In genomic region chr11:96973426-96973964, GRCm38 (mm10) we compare ENCODE assay signal across 9 mouse cellular contexts. TPM values are rescaled to one million over a fixed set of nuclear protein-coding genes. Genes with fewer than 3 reads are reported as not detected.
A peak's percentile ranks its signal among the peaks of the same experiment; 100 is the strongest.
DNase-seq lines count a peak whose midpoint lies in the region; ATAC-seq and TF ChIP-seq lines count a peak whose summit lies in the region.
"Had no signal": no experiment of that assay in that cellular context is flagged by ENCODE, and none has a peak within 500 bp of the region (broad histone marks: within the 10 kb centered on the region; RNA-seq: fewer than 3 reads in every experiment).

No protein-coding gene starts in this region.

- no peaks in the 10 kb centered on the region for H3K27me3 ChIP-seq in midbrain, embryonic 12.5 days
- H3K27me3 ChIP-seq in midbrain, embryonic 10.5 days (ENCODE audit: low read depth, poor library complexity, severe bottlenecking) = no peaks in the 10 kb centered on the region
- no peaks in the 10 kb centered on the region for H3K27me3 ChIP-seq in forebrain, embryonic 15.5 days

- no peak overlapping the region for H3K4me3 ChIP-seq in midbrain, embryonic 12.5 days
- no peak overlapping the region for H3K4me3 ChIP-seq in midbrain, embryonic 10.5 days
- H3K4me3 ChIP-seq in forebrain, embryonic 15.5 days = no peak overlapping the region
- H3K4me3 ChIP-seq in olfactory bulb, adult 2 months (ENCODE audit: insufficient read depth, low read depth, low read length) = no peak overlapping the region
- H3K4me3 ChIP-seq: erythroblast, embryonic 14.5 days had no signal

- peak; percentile 63 for DNase-seq in gastrocnemius, adult 18-20 months (ENCODE audit: low spot score)
- DNase-seq in gastrocnemius, postnatal 4 days (ENCODE audit: low spot score in 2 of 2) = no peak
- no peak for DNase-seq in midbrain, embryonic 10.5 days (ENCODE audit: low spot score)
- DNase-seq in ovary, postnatal 10 days (ENCODE audit: low spot score) = no peak
- no peak for DNase-seq in frontal cortex, postnatal 14 days (ENCODE audit: low spot score in 2 of 2)

- no peak for TF ChIP-seq CTCF in olfactory bulb, adult 2 months (IDR thresholded peaks at IDR 0.05; ENCODE audit: insufficient read depth, low read depth, low read length)

- H3K4me2 ChIP-seq in midbrain, embryonic 12.5 days (replicated peaks) = no peak overlapping the region
- H3K4me2 ChIP-seq in forebrain, embryonic 15.5 days (replicated peaks) = no peak overlapping the region

- no peak for ATAC-seq in midbrain, embryonic 12.5 days (ENCODE audit: low FRiP score, low read depth)
- ATAC-seq in forebrain, embryonic 15.5 days (replicated peaks) = no peak

- TF ChIP-seq POLR2A in olfactory bulb, adult 2 months (IDR thresholded peaks at IDR 0.05; ENCODE audit: insufficient read depth, low read depth, low read length) = no peak

- 93% methylated on average over 5 of the region's 5 CpGs for WGBS in midbrain, embryonic 12.5 days
- WGBS in midbrain, embryonic 10.5 days = 91% methylated on average over 5 of the region's 5 CpGs
- 86% methylated on average over 5 of the region's 5 CpGs for WGBS in forebrain, embryonic 15.5 days
- 49% methylated on average over 5 of the region's 5 CpGs for WGBS in olfactory bulb, adult 2 months

- no peaks in the 10 kb centered on the region for H3K36me3 ChIP-seq in midbrain, embryonic 12.5 days
- H3K36me3 ChIP-seq in midbrain, embryonic 10.5 days = peaks cover 11% of the 10 kb centered on the region
- H3K36me3 ChIP-seq in forebrain, embryonic 15.5 days = no peaks in the 10 kb centered on the region

- H3K27ac ChIP-seq in midbrain, embryonic 12.5 days (replicated peaks) = peak overlapping the region; percentile 52
- H3K27ac ChIP-seq in midbrain, embryonic 10.5 days (replicated peaks) = no peak overlapping the region
- peak overlapping the region; percentile 12; the same call in 1 of the 2 replicates for H3K27ac ChIP-seq in forebrain, embryonic 15.5 days (replicated peaks)
- H3K27ac ChIP-seq in olfactory bulb, adult 2 months (ENCODE audit: insufficient read depth, low read depth, low read length) = peak overlapping the region; percentile 57

- H3K9ac ChIP-seq in midbrain, embryonic 12.5 days (replicated peaks) = 0 out of 2 replicates have a peak overlapping the region, but pooled peaks have one; percentile 32
- no peak overlapping the region for H3K9ac ChIP-seq in forebrain, embryonic 15.5 days (replicated peaks)

- no peaks in the 10 kb centered on the region for H3K9me3 ChIP-seq in midbrain, embryonic 12.5 days
- no peaks in the 10 kb centered on the region for H3K9me3 ChIP-seq in midbrain, embryonic 10.5 days (replicated peaks)
- H3K9me3 ChIP-seq in forebrain, embryonic 15.5 days = no peaks in the 10 kb centered on the region

- peaks cover 22% of the 10 kb centered on the region for H3K4me1 ChIP-seq in midbrain, embryonic 12.5 days
- peaks cover 50% of the 10 kb centered on the region for H3K4me1 ChIP-seq in midbrain, embryonic 10.5 days
- H3K4me1 ChIP-seq in forebrain, embryonic 15.5 days = peaks cover 33% of the 10 kb centered on the region
- H3K4me1 ChIP-seq in olfactory bulb, adult 2 months (ENCODE audit: control insufficient read depth, insufficient read depth, low read length) = peaks cover 50% of the 10 kb centered on the region

RNA-seq across cellular contexts. Expression of gene Sp2, which starts 9.3 kb away (rescaled TPM):
- 10 to 100 TPM; 11.2 TPM for total RNA-seq in gastrocnemius, adult 18-20 months (2021)
- 10 to 100 TPM; 15.1 to 16.5 TPM for total RNA-seq in gastrocnemius, postnatal 4 days (2021)
- 23.4 and 25.9 TPM in 2 replicates for polyA plus RNA-seq in midbrain, embryonic 12.5 days (2016; fragmentation: Nextera tagmentation; extraction: Ambion mirVana)
- 30.5 and 35.5 TPM in 2 replicates for polyA plus RNA-seq in midbrain, embryonic 10.5 days (2016; fragmentation: Nextera tagmentation; extraction: Ambion mirVana)
- 14.9 and 16.1 TPM in 2 replicates for polyA plus RNA-seq in forebrain, embryonic 15.5 days (2015; fragmentation: Nextera tagmentation; extraction: Ambion mirVana)
- polyA plus RNA-seq in olfactory bulb, adult 2 months (2012; ENCODE audit: insufficient read depth, insufficient read length, low replicate concordance, missing spikeins) = not detected in 2 replicates

RNA-seq across cellular contexts. Expression of gene Pnpo, which starts 29.7 kb away (rescaled TPM):
- 1 to 10 TPM; 7.6 to 9.0 TPM for total RNA-seq in gastrocnemius, adult 18-20 months (2021)
- total RNA-seq in gastrocnemius, postnatal 4 days (2021) = 1 to 10 TPM; 8.2 to 8.3 TPM
- polyA plus RNA-seq in midbrain, embryonic 12.5 days (2016; fragmentation: Nextera tagmentation; extraction: Ambion mirVana) = 14.6 and 16.4 TPM in 2 replicates
- 28.2 and 32.1 TPM in 2 replicates for polyA plus RNA-seq in midbrain, embryonic 10.5 days (2016; fragmentation: Nextera tagmentation; extraction: Ambion mirVana)
- 20.7 and 21.5 TPM in 2 replicates for polyA plus RNA-seq in forebrain, embryonic 15.5 days (2015; fragmentation: Nextera tagmentation; extraction: Ambion mirVana)
- not detected in 2 replicates for polyA plus RNA-seq in olfactory bulb, adult 2 months (2012; ENCODE audit: insufficient read depth, insufficient read length, low replicate concordance, missing spikeins)

RNA-seq across cellular contexts. Expression of gene Sp6, which starts 39.7 kb away (rescaled TPM):
- total RNA-seq in gastrocnemius, adult 18-20 months (2021) = under 1 TPM; 0.09 to 0.14 TPM
- under 1 TPM; 0.27 to 0.34 TPM for total RNA-seq in gastrocnemius, postnatal 4 days (2021)
- 0.26 and 0.63 TPM in 2 replicates for polyA plus RNA-seq in midbrain, embryonic 12.5 days (2016; fragmentation: Nextera tagmentation; extraction: Ambion mirVana)
- polyA plus RNA-seq in midbrain, embryonic 10.5 days (2016; fragmentation: Nextera tagmentation; extraction: Ambion mirVana) = 0.71 and 2.0 TPM in 2 replicates
- 0.10 and 0.43 TPM in 2 replicates for polyA plus RNA-seq in forebrain, embryonic 15.5 days (2015; fragmentation: Nextera tagmentation; extraction: Ambion mirVana)
- not detected in 2 replicates for polyA plus RNA-seq in olfactory bulb, adult 2 months (2012; ENCODE audit: insufficient read depth, insufficient read length, low replicate concordance, missing spikeins)
- polyA plus RNA-seq: erythroblast, embryonic 14.5 days had no signal

RNA-seq across cellular contexts. Expression of gene Prr15l, which starts 45.6 kb away (rescaled TPM):
- not detected for total RNA-seq in gastrocnemius, adult 18-20 months (2021)
- not detected for total RNA-seq in gastrocnemius, postnatal 4 days (2021)
- polyA plus RNA-seq in midbrain, embryonic 12.5 days (2016; fragmentation: Nextera tagmentation; extraction: Ambion mirVana) = 0.55 and 0.68 TPM in 2 replicates
- 0.04 and 0.05 TPM in 2 replicates for polyA plus RNA-seq in midbrain, embryonic 10.5 days (2016; fragmentation: Nextera tagmentation; extraction: Ambion mirVana)
- polyA plus RNA-seq in forebrain, embryonic 15.5 days (2015; fragmentation: Nextera tagmentation; extraction: Ambion mirVana) = 0.17 TPM in 1 of 2 replicates, not detected in the other
- not detected in 2 replicates for polyA plus RNA-seq in olfactory bulb, adult 2 months (2012; ENCODE audit: insufficient read depth, insufficient read length, low replicate concordance, missing spikeins)

RNA-seq across cellular contexts. Expression of gene Scrn2, which starts 56.2 kb away (rescaled TPM):
- 10 to 100 TPM; 13.1 to 13.2 TPM for total RNA-seq in gastrocnemius, adult 18-20 months (2021)
- 10 to 100 TPM; 12.2 to 15.8 TPM for total RNA-seq in gastrocnemius, postnatal 4 days (2021)
- 22.5 and 24.2 TPM in 2 replicates for polyA plus RNA-seq in midbrain, embryonic 12.5 days (2016; fragmentation: Nextera tagmentation; extraction: Ambion mirVana)
- 39.5 and 42.2 TPM in 2 replicates for polyA plus RNA-seq in midbrain, embryonic 10.5 days (2016; fragmentation: Nextera tagmentation; extraction: Ambion mirVana)
- 16.0 and 17.2 TPM in 2 replicates for polyA plus RNA-seq in forebrain, embryonic 15.5 days (2015; fragmentation: Nextera tagmentation; extraction: Ambion mirVana)
- not detected in 2 replicates for polyA plus RNA-seq in olfactory bulb, adult 2 months (2012; ENCODE audit: insufficient read depth, insufficient read length, low replicate concordance, missing spikeins)

Comparison
In these comparisons a context has a peak if more than half of its experiments do, and no peak if none do; other contexts are left out.
1. RNA of gene Pnpo, which starts 29.7 kb away (polyA plus RNA-seq): 28.2 to 32.1 TPM in midbrain, embryonic 10.5 days, 20.7 to 21.5 TPM in forebrain, embryonic 15.5 days and 14.6 to 16.4 TPM in midbrain, embryonic 12.5 days; not detected in olfactory bulb, adult 2 months; every median in the first group is over 10 times any median in the second.